Mouse (Mus musculus): Measurements from ENCODE around the gene Bcam.
A peak's percentile ranks its signal among the peaks of the same experiment; 100 is the strongest.

The Bcam gene

GRCm38 (mm10) chr7:19754065-19754464, 16.8 kb downstream of the Bcam start:
- no peak for DNase-seq (ENCODE audit: low spot score)

GRCm38 (mm10) chr7:19753587-19753986, 17.2 kb downstream of the Bcam start:
- DNase-seq (ENCODE audit: low spot score), result peak; percentile 54

GRCm38 (mm10) chr7:19752652-19753051, 18.2 kb downstream of the Bcam start:
- DNase-seq (ENCODE audit: low spot score), result no peak

- no peak for DNase-seq (ENCODE audit: low spot score)
These were observed 19.8 kb downstream of the Bcam start for GRCm38 (mm10) chr7:19751070-19751383.

- DNase-seq (ENCODE audit: low spot score), result peak; percentile 89
These were observed 20.4 kb downstream of the Bcam start, which contains the start of gene Nectin2 for GRCm38 (mm10) chr7:19750217-19751069. Gene Nectin2, minus strand, starts transcription at chr7:19750483.

- peak; percentile 99 for DNase-seq (ENCODE audit: low spot score)
These were observed 21.2 kb downstream of the Bcam start for GRCm38 (mm10) chr7:19749389-19750216.

- DNase-seq (ENCODE audit: low spot score), result peak; percentile 29
These were observed 22.3 kb downstream of the Bcam start for GRCm38 (mm10) chr7:19748219-19749195.

- peak; percentile 23 for DNase-seq (ENCODE audit: low spot score)
These were observed 23.2 kb downstream of the Bcam start for GRCm38 (mm10) chr7:19747420-19748218.

- DNase-seq (ENCODE audit: low spot score), result no peak
These were observed 24.2 kb downstream of the Bcam start for GRCm38 (mm10) chr7:19746426-19747201.

- no peak for DNase-seq (ENCODE audit: low spot score)
These were observed 24.8 kb downstream of the Bcam start for GRCm38 (mm10) chr7:19745971-19746370.

GRCm38 (mm10) chr7:19744590-19745385, 26.0 kb downstream of the Bcam start:
- DNase-seq (ENCODE audit: low spot score), result no peak

- no peak for DNase-seq (ENCODE audit: low spot score)
These were observed 27.0 kb downstream of the Bcam start for GRCm38 (mm10) chr7:19743791-19744190.

- DNase-seq (ENCODE audit: low spot score), result no peak
These were observed 28.3 kb downstream of the Bcam start for GRCm38 (mm10) chr7:19742468-19742867.

GRCm38 (mm10) chr7:19741329-19742031, 29.3 kb downstream of the Bcam start:
- DNase-seq (ENCODE audit: low spot score), result no peak

GRCm38 (mm10) chr7:19740269-19740668, 30.5 kb downstream of the Bcam start:
- DNase-seq (ENCODE audit: low spot score), result no peak

- DNase-seq (ENCODE audit: low spot score), result no peak
These were observed 32.0 kb downstream of the Bcam start for GRCm38 (mm10) chr7:19738771-19739170.

- DNase-seq (ENCODE audit: low spot score), result no peak
These were observed 34.3 kb downstream of the Bcam start for GRCm38 (mm10) chr7:19736389-19737057.

GRCm38 (mm10) chr7:19734178-19734666, 36.6 kb downstream of the Bcam start:
- no peak for DNase-seq (ENCODE audit: low spot score)

All from urinary bladder, postnatal 25 days (tissue).